13 mouse cellular contexts compared by ENCODE assay signal in genomic region chr17:29799398-29800095, GRCm38 (mm10).
"Had no signal": no experiment of that assay in that cellular context is flagged by ENCODE, and none has a peak within 500 bp of the region (broad histone marks: within the 10 kb centered on the region; RNA-seq: fewer than 3 reads in every experiment).

No protein-coding gene starts in this region.

- H3K27ac ChIP-seq: kidney, postnatal 0 days; layer of hippocampus, adult 2 months; liver, embryonic 13.5 days; stomach, embryonic 15.5 days had no signal

- H3K4me3 ChIP-seq: layer of hippocampus, adult 2 months; liver, embryonic 13.5 days; stomach, embryonic 15.5 days had no signal

- H3K9ac ChIP-seq: liver, embryonic 13.5 days; stomach, embryonic 15.5 days had no signal

- H3K36me3 ChIP-seq: liver, embryonic 13.5 days; stomach, embryonic 15.5 days had no signal

- DNase-seq: kidney, adult 2 months; kidney, postnatal 25 days; layer of hippocampus, adult 9-11 months; liver, embryonic 13.5 days; lung, adult 2 months; lung, postnatal 14 days; lung, postnatal 4 days; midbrain, embryonic 14.5 days; right cerebral cortex, postnatal 4 days; spleen, adult 18-20 months had no signal
